Mouse (Mus musculus) mammary gland, adult 2 months (tissue): ENCODE measurements around the gene Ccdc151. TPM values are rescaled to one million over a fixed set of nuclear protein-coding genes. Genes with fewer than 3 reads are reported as not detected.

Experiments
- polyA plus RNA-seq: library from polyadenylated mRNA; depleted of rRNA; stranded (reverse); fragments of >200 nt; gene quantifications from 2 replicates; pipeline ENCODE4 v1.2.3, GENCODE M21; 2012; ENCODE audit warnings: low replicate concordance; rRNA removed

Gene Ccdc151
- polyA plus RNA-seq = 0.20 TPM in 1 of 2 replicates, not detected in the other

DNA sequence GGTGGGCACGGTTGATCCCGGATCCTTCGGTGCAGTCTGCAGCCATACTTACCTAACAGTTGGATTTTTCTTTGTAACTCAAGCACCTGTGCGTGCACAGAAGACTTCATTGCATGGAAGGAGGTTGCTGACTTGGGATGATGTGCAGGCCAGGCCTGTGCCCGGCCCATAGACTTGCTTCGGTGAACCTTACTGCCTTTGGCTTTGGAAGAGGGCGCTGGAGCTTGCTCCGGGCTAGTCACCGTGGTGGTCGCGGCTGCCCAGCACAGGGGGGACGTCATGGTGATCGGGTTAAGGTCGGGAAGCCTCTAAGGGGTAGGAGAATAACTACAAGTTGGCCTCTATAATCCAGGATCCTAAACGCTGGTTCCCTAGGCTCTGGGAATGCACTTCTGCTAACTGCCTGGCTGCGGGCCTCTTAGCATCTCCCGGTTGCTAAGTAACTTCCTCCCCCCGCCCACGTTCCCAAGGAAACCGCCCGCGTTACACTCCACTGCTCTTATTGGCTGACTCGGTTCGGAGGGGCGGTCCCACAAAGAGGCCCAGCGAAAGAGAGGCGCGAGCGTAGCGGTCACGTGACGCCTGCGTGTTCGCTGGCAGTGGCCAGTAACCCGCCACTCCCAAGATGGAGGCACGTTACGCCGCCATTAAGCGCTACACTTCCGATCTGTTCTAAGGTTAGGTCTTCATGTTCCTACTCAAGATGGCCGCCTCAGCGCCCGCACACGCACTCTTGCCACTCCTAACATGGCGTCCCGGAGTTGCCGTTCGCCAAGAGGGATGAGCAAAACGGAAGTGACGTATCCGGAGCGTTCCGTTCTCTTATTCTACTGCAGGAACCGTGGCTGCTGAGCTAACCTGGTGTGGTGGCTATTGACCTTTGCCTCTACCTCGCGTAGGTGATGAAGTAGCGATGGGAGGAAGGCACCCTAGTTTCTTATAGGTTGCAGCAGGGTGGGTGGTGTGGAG is at the start of gene Ccdc151, which contains the start of gene Prkcsh:
Gene Ccdc151 (minus strand): TSS at position 441 of the 969 bp plus-strand sequence.
Gene Prkcsh (plus strand): TSS at position 613 of the 969 bp plus-strand sequence.

DNA sequence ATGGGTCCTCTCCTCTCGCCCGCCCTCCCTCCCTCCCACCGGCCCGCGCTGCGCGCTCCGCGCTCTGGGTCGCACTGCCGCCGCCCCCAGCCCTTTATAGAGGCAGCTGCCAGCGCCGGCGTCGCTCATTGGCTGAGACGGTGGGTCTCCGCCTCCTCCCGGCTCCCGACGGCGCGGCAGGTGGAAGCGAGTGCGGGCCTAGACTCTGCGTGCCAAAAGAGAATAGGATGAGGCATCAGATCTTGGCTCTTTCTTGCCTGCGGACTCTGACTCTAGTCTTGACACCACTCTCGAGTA is 49.5 kb upstream of the Ccdc151 start, which contains the start of gene Elavl3:
Gene Elavl3 (minus strand): TSS at position 66 of the 297 bp plus-strand sequence.

DNA sequence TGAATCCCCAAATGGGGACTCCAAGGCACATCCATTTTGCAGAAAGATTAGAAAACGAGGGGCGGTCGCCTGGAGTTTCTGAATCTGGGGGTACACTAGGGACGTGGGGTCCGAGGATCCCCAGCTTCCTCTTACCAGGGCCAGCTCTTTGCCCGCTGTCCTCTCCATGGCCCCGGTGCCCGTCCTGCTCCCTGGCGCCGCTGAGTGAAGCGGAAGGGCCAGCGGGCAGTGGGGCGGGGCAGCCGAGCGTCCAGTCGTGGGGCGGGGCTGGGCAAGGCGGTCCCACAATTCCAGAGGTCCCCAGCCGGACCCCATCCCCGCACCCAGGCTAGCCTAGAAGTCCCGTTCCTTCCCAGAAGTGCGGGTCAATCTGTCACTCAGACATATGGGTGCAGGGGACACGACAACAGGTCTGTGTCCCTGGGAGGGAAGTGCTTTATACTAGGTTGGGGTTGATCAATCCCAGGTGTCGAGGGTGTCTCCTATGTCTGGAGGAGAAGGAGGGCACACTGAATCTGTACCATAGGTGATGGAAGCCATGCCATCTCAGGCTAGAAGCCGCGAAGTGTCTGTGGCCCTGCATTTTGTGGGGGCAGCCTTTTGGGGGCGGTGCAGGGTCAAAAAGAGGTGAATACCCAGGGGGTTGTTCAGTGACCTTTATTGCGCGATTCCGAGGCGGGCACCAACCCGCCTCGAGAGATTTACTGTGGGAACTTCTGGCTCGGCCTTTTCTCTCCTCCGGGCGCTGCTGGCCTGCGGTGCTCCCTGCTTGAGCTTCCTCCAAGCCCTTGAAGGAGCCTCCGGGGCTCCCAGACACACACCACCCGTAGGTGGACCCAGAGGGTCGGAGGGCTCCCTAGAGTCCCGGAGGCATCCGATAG is 13.0 kb downstream of the Ccdc151 start, which contains the start of gene Rgl3:
Gene Rgl3 (minus strand): TSS at position 217 of the 881 bp plus-strand sequence.

DNA sequence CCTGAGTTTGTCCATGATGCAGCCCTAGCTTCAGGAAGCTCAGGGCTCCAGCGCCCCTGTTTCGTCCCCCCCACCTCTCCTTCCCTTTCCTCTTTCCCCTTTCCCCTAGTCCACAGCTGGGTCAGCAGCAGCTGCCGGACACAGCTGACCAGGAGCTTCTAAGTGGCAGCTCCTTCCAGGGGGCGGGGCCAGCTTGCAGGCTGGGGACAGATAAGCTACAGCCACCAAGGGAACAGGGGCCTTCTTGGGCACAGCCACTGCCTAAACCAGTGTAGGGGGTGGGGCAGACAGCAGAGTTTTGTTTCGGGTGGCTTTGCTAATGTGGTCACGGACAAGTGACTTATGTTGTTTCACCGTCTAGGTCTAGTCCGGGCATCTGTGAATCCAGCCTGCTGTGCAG is 39.0 kb downstream of the Ccdc151 start, which contains the start of gene Epor:
Gene Epor (minus strand): TSS at position 90 of the 400 bp plus-strand sequence.

DNA sequence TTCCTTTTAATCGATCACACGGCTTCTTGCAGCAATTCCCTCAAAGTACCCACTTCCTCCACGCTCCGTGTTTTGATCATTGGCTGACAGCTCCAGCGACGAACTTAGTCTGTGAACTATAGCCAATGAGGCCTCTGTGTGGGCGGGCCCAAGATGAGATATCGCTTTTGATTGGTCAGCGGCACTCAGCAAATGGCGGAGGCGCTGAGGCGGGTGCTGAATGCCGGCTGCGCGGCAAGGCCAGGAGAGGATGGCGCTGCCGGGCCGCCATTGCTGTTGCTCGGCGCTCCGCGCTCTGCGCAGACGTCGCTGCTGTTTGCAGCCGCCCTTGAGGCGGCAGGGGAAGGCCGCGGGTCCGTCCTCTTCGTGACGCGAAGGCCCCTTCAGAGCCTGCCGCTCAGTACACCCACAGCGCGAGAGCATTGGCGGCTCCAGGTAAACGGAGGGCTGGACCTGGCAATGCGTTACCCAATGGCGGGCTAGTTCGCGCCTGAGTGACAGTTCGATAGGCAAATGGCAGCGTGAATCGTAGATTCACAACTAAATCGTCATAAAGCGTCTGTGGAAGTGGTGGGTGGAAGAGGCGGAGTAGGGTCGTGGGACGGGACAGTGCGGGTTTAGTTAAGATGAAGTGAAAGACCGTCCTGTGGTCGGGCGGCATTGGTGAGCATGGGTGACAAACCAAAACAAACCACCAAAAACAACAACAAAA is 46.7 kb downstream of the Ccdc151 start, which contains the start of gene Swsap1:
Gene Swsap1 (plus strand): TSS at position 186 of the 712 bp plus-strand sequence.

Other genes starting within 250 kb of the Ccdc151 start
- gene Spc24, start 242.3 kb downstream of the Ccdc151 start, polyA plus RNA-seq = 1.5 and 2.2 TPM in 2 replicates
- gene Kank2, start 203.9 kb downstream of the Ccdc151 start, polyA plus RNA-seq = 46.1 and 74.2 TPM in 2 replicates
- 133 and 228 TPM in 2 replicates for gene Angptl8, start 167.1 kb downstream of the Ccdc151 start, polyA plus RNA-seq
- gene Dock6, start 150.0 kb downstream of the Ccdc151 start, polyA plus RNA-seq = 77.8 and 82.0 TPM in 2 replicates
- 114 and 133 TPM in 2 replicates for gene Rab3d, start 84.4 kb downstream of the Ccdc151 start, polyA plus RNA-seq
- gene Ccdc159, start 75.2 kb downstream of the Ccdc151 start, polyA plus RNA-seq = 5.7 and 9.4 TPM in 2 replicates
- 229 and 258 TPM in 2 replicates for gene Tmem205, start 75.1 kb downstream of the Ccdc151 start, polyA plus RNA-seq
- gene Plppr2, start 65.6 kb downstream of the Ccdc151 start, polyA plus RNA-seq = 15.2 and 35.3 TPM in 2 replicates
- gene Swsap1, start 46.9 kb downstream of the Ccdc151 start, polyA plus RNA-seq = 5.3 and 10.7 TPM in 2 replicates
- gene Epor, start 39.1 kb downstream of the Ccdc151 start, polyA plus RNA-seq = 14.0 and 19.5 TPM in 2 replicates
- 25.8 and 37.5 TPM in 2 replicates for gene Rgl3, start 13.2 kb downstream of the Ccdc151 start, polyA plus RNA-seq
- 63.2 and 64.1 TPM in 2 replicates for gene Prkcsh, start 172 bp upstream of the Ccdc151 start, polyA plus RNA-seq
- 0.12 and 0.13 TPM in 2 replicates for gene Elavl3, start 49.4 kb upstream of the Ccdc151 start, polyA plus RNA-seq
- gene Gm49318, start 68.6 kb upstream of the Ccdc151 start, polyA plus RNA-seq = not detected in 2 replicates
- 16.2 and 26.2 TPM in 2 replicates for gene Zfp653, start 68.7 kb upstream of the Ccdc151 start, polyA plus RNA-seq
- 50.9 and 75.0 TPM in 2 replicates for gene Ecsit, start 82.8 kb upstream of the Ccdc151 start, polyA plus RNA-seq
- gene Cnn1, start 96.6 kb upstream of the Ccdc151 start, polyA plus RNA-seq = 52.5 and 58.1 TPM in 2 replicates
- 138 and 169 TPM in 2 replicates for gene Elof1, start 114.5 kb upstream of the Ccdc151 start, polyA plus RNA-seq
- 477 and 607 TPM in 2 replicates for gene Acp5, start 133.1 kb upstream of the Ccdc151 start, polyA plus RNA-seq
- gene Pigyl, start 154.2 kb upstream of the Ccdc151 start, polyA plus RNA-seq = 49.0 and 67.1 TPM in 2 replicates
- gene Zfp872, start 185.5 kb upstream of the Ccdc151 start, polyA plus RNA-seq = 0.11 and 0.30 TPM in 2 replicates
- 19.2 and 19.9 TPM in 2 replicates for gene Zfp809, start 223.1 kb upstream of the Ccdc151 start, polyA plus RNA-seq